Comparison of ENCODE assay signal across 21 mouse cellular contexts in genomic region chr11:111763081-111763480, GRCm38 (mm10).
DNase-seq lines count a peak whose midpoint lies in the region; ATAC-seq and TF ChIP-seq lines count a peak whose summit lies in the region.
"Had no signal": no experiment of that assay in that cellular context is flagged by ENCODE, and none has a peak within 500 bp of the region (broad histone marks: within the 10 kb centered on the region; RNA-seq: fewer than 3 reads in every experiment).

No protein-coding gene starts in this region.

- H3K9ac ChIP-seq in lung, postnatal 0 days (replicated peaks; ENCODE audit: low read depth), result no peak overlapping the region
- H3K9ac ChIP-seq: embryonic facial prominence, embryonic 15.5 days; forebrain, embryonic 12.5 days; heart, embryonic 13.5 days; hindbrain, embryonic 13.5 days; intestine, embryonic 15.5 days had no signal

- no peak for ATAC-seq in lung, postnatal 0 days
- ATAC-seq: forebrain, embryonic 16.5 days; intestine, embryonic 15.5 days had no signal

- H3K9me3 ChIP-seq in heart, embryonic 10.5 days, result no peaks in the 10 kb centered on the region
- no peaks in the 10 kb centered on the region for H3K9me3 ChIP-seq in lung, postnatal 0 days (ENCODE audit: low read length)
- H3K9me3 ChIP-seq: embryonic facial prominence, embryonic 15.5 days; forebrain, embryonic 12.5 days; heart, embryonic 13.5 days; hindbrain, embryonic 13.5 days; intestine, embryonic 15.5 days had no signal

- no peak for TF ChIP-seq CTCF in lung, postnatal 0 days (IDR thresholded peaks at IDR 0.05)

- no peak for TF ChIP-seq EP300 in lung, postnatal 0 days (IDR thresholded peaks at IDR 0.05)

- H3K4me3 ChIP-seq in heart, embryonic 10.5 days, result no peak overlapping the region
- no peak overlapping the region for H3K4me3 ChIP-seq in lung, postnatal 0 days (ENCODE audit: low read depth, low read length)
- H3K4me3 ChIP-seq: embryonic facial prominence, embryonic 15.5 days; forebrain, embryonic 12.5 days; heart, embryonic 13.5 days; hindbrain, embryonic 13.5 days; intestine, embryonic 15.5 days had no signal

- H3K4me2 ChIP-seq in lung, postnatal 0 days (replicated peaks; ENCODE audit: low read depth, low read length), result no peak overlapping the region
- H3K4me2 ChIP-seq: embryonic facial prominence, embryonic 15.5 days; forebrain, embryonic 12.5 days; heart, embryonic 13.5 days; hindbrain, embryonic 13.5 days; intestine, embryonic 15.5 days had no signal

- no peak overlapping the region for H3K27ac ChIP-seq in heart, embryonic 10.5 days
- no peak overlapping the region for H3K27ac ChIP-seq in lung, postnatal 0 days (ENCODE audit: low read length)
- H3K27ac ChIP-seq: embryonic facial prominence, embryonic 15.5 days; forebrain, embryonic 12.5 days; heart, embryonic 13.5 days; hindbrain, embryonic 13.5 days; intestine, embryonic 15.5 days had no signal

- H3K4me1 ChIP-seq in heart, embryonic 10.5 days, result no peaks in the 10 kb centered on the region
- H3K4me1 ChIP-seq in lung, postnatal 0 days (ENCODE audit: insufficient read depth, low read depth, low read length), result no peaks in the 10 kb centered on the region
- H3K4me1 ChIP-seq: embryonic facial prominence, embryonic 15.5 days; hindbrain, embryonic 13.5 days; intestine, embryonic 15.5 days had no signal

- H3K27me3 ChIP-seq in heart, embryonic 10.5 days (ENCODE audit: insufficient read depth, poor library complexity, severe bottlenecking), result no peaks in the 10 kb centered on the region
- H3K27me3 ChIP-seq in lung, postnatal 0 days (replicated peaks; ENCODE audit: insufficient read depth, low read length), result no peaks in the 10 kb centered on the region
- H3K27me3 ChIP-seq: embryonic facial prominence, embryonic 15.5 days; forebrain, embryonic 12.5 days; heart, embryonic 13.5 days; hindbrain, embryonic 13.5 days; intestine, embryonic 15.5 days had no signal

- no peaks in the 10 kb centered on the region for H3K36me3 ChIP-seq in heart, embryonic 10.5 days
- no peaks in the 10 kb centered on the region for H3K36me3 ChIP-seq in lung, postnatal 0 days (ENCODE audit: insufficient read depth, low read length)
- H3K36me3 ChIP-seq: embryonic facial prominence, embryonic 15.5 days; forebrain, embryonic 12.5 days; heart, embryonic 13.5 days; hindbrain, embryonic 13.5 days; intestine, embryonic 15.5 days had no signal

- peak; percentile 87 for DNase-seq in heart, adult 11 months
- DNase-seq in heart, embryonic 10.5 days (ENCODE audit: low spot score), result no peak
- DNase-seq in lung, postnatal 0 days (ENCODE audit: low spot score), result peak; percentile 27
- no peak for DNase-seq in lung, postnatal 4 days
- DNase-seq in Muller cell, postnatal 12 days (ENCODE audit: inconsistent ontology term), result peak; percentile 75
- peak; percentile 57 for DNase-seq in fibroblast of lung, adult 2 months (ENCODE audit: low read depth)
- DNase-seq in kidney, adult 11 months, result no peak
- DNase-seq in gastrocnemius, postnatal 4 days (ENCODE audit: low spot score in 2 of 2), result no peak
- DNase-seq: adrenal gland, postnatal 10 days; cerebellum, adult 11 months; cerebellum, adult 8-10 months; cerebellum, postnatal 14 days; embryo, embryonic 11 days; gastrocnemius, postnatal 10 days; kidney, adult 2 months had no signal

- WGBS in heart, embryonic 10.5 days, result 85% methylated on average over 3 of the region's 3 CpGs
- 81% methylated on average over 3 of the region's 3 CpGs for WGBS in lung, postnatal 0 days

Comparison
In these comparisons a context has a peak if more than half of its experiments do, and no peak if none do; other contexts are left out.
1. DNase-seq: peak in heart, adult 11 months (single experiment), lung, postnatal 0 days (single experiment), Muller cell, postnatal 12 days (single experiment) and fibroblast of lung, adult 2 months (single experiment); none in heart, embryonic 10.5 days (single experiment), lung, postnatal 4 days (0 of 2), kidney, adult 11 months (single experiment) and gastrocnemius, postnatal 4 days (0 of 2).